Comparison of ENCODE assay signal across 19 mouse cellular contexts in the genomic region with DNA sequence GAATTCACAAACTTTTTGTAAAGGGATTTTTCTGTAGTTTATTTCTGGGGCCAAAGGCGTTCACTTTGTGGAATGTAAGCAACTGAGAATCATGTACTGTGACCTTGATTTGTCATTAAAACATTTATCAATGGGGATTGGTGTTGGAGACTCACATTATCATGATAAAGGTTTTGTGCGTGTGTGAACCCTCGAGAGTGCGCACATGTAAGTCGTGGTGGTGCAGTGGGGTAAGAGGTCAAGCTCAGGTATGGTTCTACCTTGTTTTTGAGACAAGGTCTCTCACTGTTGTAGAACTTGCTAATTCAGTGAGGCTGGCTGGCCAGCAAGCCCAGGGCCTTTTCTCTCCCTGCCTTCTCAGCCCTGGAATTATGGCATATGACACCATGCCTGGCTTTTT.
"Had no signal": no experiment of that assay in that cellular context is flagged by ENCODE, and none has a peak within 500 bp of the region (broad histone marks: within the 10 kb centered on the region; RNA-seq: fewer than 3 reads in every experiment).

No protein-coding gene starts in this region.

- H3K36me3 ChIP-seq: kidney, embryonic 15.5 days; liver, embryonic 13.5 days; midbrain, embryonic 13.5 days; neural tube, embryonic 12.5 days; neural tube, embryonic 15.5 days; stomach, embryonic 15.5 days had no signal

- H3K9me3 ChIP-seq: kidney, embryonic 15.5 days; liver, embryonic 13.5 days; midbrain, embryonic 13.5 days; neural tube, embryonic 12.5 days; neural tube, embryonic 15.5 days; stomach, embryonic 15.5 days had no signal

- H3K4me3 ChIP-seq: kidney, embryonic 15.5 days; liver, embryonic 13.5 days; midbrain, embryonic 13.5 days; neural tube, embryonic 12.5 days; neural tube, embryonic 15.5 days; stomach, embryonic 15.5 days had no signal

- H3K27ac ChIP-seq: kidney, embryonic 15.5 days; liver, embryonic 13.5 days; midbrain, embryonic 13.5 days; neural tube, embryonic 12.5 days; neural tube, embryonic 15.5 days; stomach, embryonic 15.5 days had no signal

- H3K27me3 ChIP-seq: kidney, embryonic 15.5 days; liver, embryonic 13.5 days; midbrain, embryonic 13.5 days; neural tube, embryonic 12.5 days; neural tube, embryonic 15.5 days; stomach, embryonic 15.5 days had no signal

- H3K9ac ChIP-seq: kidney, embryonic 15.5 days; liver, embryonic 13.5 days; midbrain, embryonic 13.5 days; neural tube, embryonic 12.5 days; neural tube, embryonic 15.5 days; stomach, embryonic 15.5 days had no signal

- H3K4me1 ChIP-seq: liver, embryonic 13.5 days had no signal

- ATAC-seq: midbrain, embryonic 13.5 days had no signal

- DNase-seq: kidney, adult 11 months; kidney, adult 8-10 months; kidney, postnatal 10 days; kidney, postnatal 36 days; left cerebral cortex, postnatal 4 days; liver; liver, embryonic 13.5 days; lung, adult 2 months; lung, postnatal 14 days; lung, postnatal 4 days; retina, postnatal 1 day; spleen, adult 18-20 months; thymus, adult 18-20 months; thymus, postnatal 36 days had no signal

- H3K4me2 ChIP-seq: kidney, embryonic 15.5 days; liver, embryonic 13.5 days; midbrain, embryonic 13.5 days; neural tube, embryonic 12.5 days; neural tube, embryonic 15.5 days; stomach, embryonic 15.5 days had no signal
